Mouse (Mus musculus) cerebellum, adult 2 months (tissue): Measurements from ENCODE around the gene Nup133.

Source experiments
- CTCF ChIP-seq: fragments of 200-500 bp; IDR thresholded peaks from 2 replicates; pipeline ENCODE4 v1.5.1; 2011; ENCODE audit warnings: low read depth, mild to moderate bottlenecking, control low read depth, low read length, moderate library complexity, borderline replicate concordance; ENCODE audit not compliant: insufficient read depth
- POLR2A ChIP-seq: fragments of 200-500 bp; IDR thresholded peaks from 2 replicates; pipeline ENCODE4 v1.6.1; 2011; ENCODE audit warnings: low read length, control low read depth, borderline replicate concordance; ENCODE audit not compliant: insufficient read depth

GRCm38 (mm10) chr8:123882412-123882811 is 66.7 kb downstream of the Nup133 start:
- TF ChIP-seq POLR2A (no peak), CTCF (no peak)
